Mouse (Mus musculus) midbrain, embryonic 14.5 days (tissue): Measurements from ENCODE around the gene Fabp6. TPM values are rescaled to one million over a fixed set of nuclear protein-coding genes. Genes with fewer than 3 reads are reported as not detected.

Experiments used
- ATAC-seq: fragments of 200-750 bp; cut with Nextera tagmentation; 2 replicates; pipeline ENCODE4 v1.8.0; 2017; ENCODE audit warnings: moderate number of reproducible peaks, moderate library complexity; ENCODE audit not compliant: low FRiP score, low TSS enrichment
- DNase-seq: peaks from one replicate; pipeline ENCODE4 v3.0.0-alpha.2; 2015
- H3K27ac ChIP-seq: fragments of 300-500 bp; sonication (generic); replicated peaks from 2 replicates; pipeline ENCODE4 v1.5.1; 2014; ENCODE audit warnings: mild to moderate bottlenecking, low read depth, low read length, moderate library complexity
- H3K27me3 ChIP-seq: fragments of 300-500 bp; sonication (generic); 2 replicates; pipeline ENCODE4 v1.6.1; 2014; ENCODE audit warnings: low read length, control low read depth, mixed read lengths; ENCODE audit not compliant: control insufficient read depth, insufficient read depth
- H3K36me3 ChIP-seq: fragments of 300-500 bp; sonication (generic); 2 replicates; pipeline ENCODE4 v1.6.1; 2014; ENCODE audit warnings: low read length, control low read depth; ENCODE audit not compliant: control insufficient read depth, insufficient read depth
- H3K4me1 ChIP-seq: fragments of 300-500 bp; sonication (generic); 2 replicates; pipeline ENCODE4 v1.6.1; 2014; ENCODE audit warnings: mild to moderate bottlenecking, antibody characterized with exemption, low read length, control low read depth; ENCODE audit not compliant: control insufficient read depth, insufficient read depth
- H3K4me2 ChIP-seq: fragments of 300-500 bp; sonication (generic); 2 replicates; pipeline ENCODE4 v1.6.1; 2014; ENCODE audit warnings: mild to moderate bottlenecking, low read length, moderate library complexity
- H3K4me3 ChIP-seq: fragments of 300-500 bp; sonication (generic); replicated peaks from 2 replicates; pipeline ENCODE4 v1.5.1; 2014; ENCODE audit warnings: low read depth, low read length
- H3K9ac ChIP-seq: fragments of 300-500 bp; sonication (generic); replicated peaks from 2 replicates; pipeline ENCODE4 v1.6.1; 2014; ENCODE audit warnings: mild to moderate bottlenecking, low read length, moderate library complexity
- H3K9me3 ChIP-seq: fragments of 300-500 bp; sonication (generic); 2 replicates; pipeline ENCODE4 v1.6.1; 2016; ENCODE audit warnings: low read length, control low read depth, mixed read lengths; ENCODE audit not compliant: control insufficient read depth
- WGBS: fragments of 180-500 bp; shearing (Covaris S2); extraction: QIAGEN DNeasy Blood & Tissue Kit; methylation state at CpG from one replicate; pipeline ENCODE4 v1.1.7; 2014; 5-methylcytosine and 5-hydroxymethylcytosine counted together
- polyA plus RNA-seq: library from polyadenylated mRNA; unstranded; fragments of >200 nt; fragmentation: Nextera tagmentation; extraction: Ambion mirVana; gene quantifications from 2 replicates; pipeline ENCODE4 v1.2.1, GENCODE M21; 2014

Gene Fabp6
- polyA plus RNA-seq, 1 experiment from 2014 or later = not detected

- no peak for DNase-seq
- H3K36me3 ChIP-seq = peaks cover 20% of the 10 kb centered on the region
- no peak overlapping the region for H3K27ac ChIP-seq
- 44% methylated on average over 11 of the region's 11 CpGs for WGBS
- H3K27me3 ChIP-seq = no peaks in the 10 kb centered on the region
- no peak for ATAC-seq
- H3K9ac ChIP-seq = no peak overlapping the region
- H3K4me3 ChIP-seq = no peak overlapping the region
- no peaks in the 10 kb centered on the region for H3K9me3 ChIP-seq
- no peak overlapping the region for H3K4me2 ChIP-seq
- peaks cover 17% of the 10 kb centered on the region for H3K4me1 ChIP-seq
Measured at GRCm38 (mm10) chr11:43577713-43578478, 23.4 kb downstream of the Fabp6 start.

GRCm38 (mm10) chr11:43575376-43576151, 25.8 kb downstream of the Fabp6 start:
- 2% methylated on average over 9 of the region's 9 CpGs for WGBS
- no peaks in the 10 kb centered on the region for H3K27me3 ChIP-seq
- DNase-seq = peak; percentile 76
- peak overlapping the region; percentile 40; the same call in 1 of the 2 replicates for H3K9ac ChIP-seq
- H3K4me2 ChIP-seq = peak overlapping the region; percentile 28; the same call in 1 of the 2 replicates
- H3K4me1 ChIP-seq = peaks cover 20% of the 10 kb centered on the region
- peak overlapping the region; percentile 93 for H3K27ac ChIP-seq
- H3K36me3 ChIP-seq = peaks cover 8% of the 10 kb centered on the region; the same call in 1 of the 2 replicates
- H3K9me3 ChIP-seq = no peaks in the 10 kb centered on the region
- no peak overlapping the region for H3K4me3 ChIP-seq
- ATAC-seq = peak; percentile 85

GRCm38 (mm10) chr11:43575061-43575375, 26.3 kb downstream of the Fabp6 start:
- Histone ChIP-seq H3K4me2 (peak overlapping the region; percentile 28; the same call in 1 of the 2 replicates), H3K27me3 (no peaks in the 10 kb centered on the region), H3K4me1 (peaks cover 20% of the 10 kb centered on the region), H3K27ac (peak overlapping the region; percentile 93), H3K4me3 (no peak overlapping the region), H3K9ac (peak overlapping the region; percentile 40; the same call in 1 of the 2 replicates), H3K36me3 (peaks cover 5% of the 10 kb centered on the region; the same call in 1 of the 2 replicates), H3K9me3 (no peaks in the 10 kb centered on the region)
- no peak for DNase-seq
- WGBS = 2% methylated on average over 3 of the region's 3 CpGs
- ATAC-seq = no peak

- DNase-seq (peak; percentile 37), ATAC-seq (no peak)
- Histone ChIP-seq H3K9me3 (no peaks in the 10 kb centered on the region), H3K27me3 (no peaks in the 10 kb centered on the region), H3K4me1 (peaks cover 18% of the 10 kb centered on the region), H3K36me3 (no peaks in the 10 kb centered on the region), H3K27ac (no peak overlapping the region), H3K9ac (no peak overlapping the region), H3K4me3 (no peak overlapping the region), H3K4me2 (no peak overlapping the region)
- 69% methylated on average over 11 of the region's 11 CpGs for WGBS
Measured at GRCm38 (mm10) chr11:43569595-43569994, 31.7 kb downstream of the Fabp6 start.

- Histone ChIP-seq H3K9me3 (no peaks in the 10 kb centered on the region), H3K36me3 (no peaks in the 10 kb centered on the region), H3K27me3 (no peaks in the 10 kb centered on the region), H3K4me2 (no peak overlapping the region), H3K4me1 (peaks cover 18% of the 10 kb centered on the region), H3K9ac (no peak overlapping the region), H3K4me3 (no peak overlapping the region), H3K27ac (no peak overlapping the region; the same call in 1 of the 2 replicates)
- ATAC-seq (no peak), DNase-seq (no peak)
- WGBS = 81% methylated on average over 5 of the region's 5 CpGs
Measured at GRCm38 (mm10) chr11:43569188-43569587, 32.2 kb downstream of the Fabp6 start.

GRCm38 (mm10) chr11:43568263-43568662, 33.1 kb downstream of the Fabp6 start:
- peaks cover 18% of the 10 kb centered on the region for H3K4me1 ChIP-seq
- ATAC-seq = no peak
- H3K9ac ChIP-seq = no peak overlapping the region
- H3K4me3 ChIP-seq = no peak overlapping the region
- no peak overlapping the region for H3K27ac ChIP-seq
- 70% methylated on average over 5 of the region's 5 CpGs for WGBS
- H3K27me3 ChIP-seq = no peaks in the 10 kb centered on the region
- no peaks in the 10 kb centered on the region for H3K9me3 ChIP-seq
- DNase-seq = no peak
- H3K36me3 ChIP-seq = no peaks in the 10 kb centered on the region
- no peak overlapping the region for H3K4me2 ChIP-seq

- ATAC-seq (no peak), DNase-seq (peak; percentile 31)
- Histone ChIP-seq H3K36me3 (no peaks in the 10 kb centered on the region), H3K9me3 (no peaks in the 10 kb centered on the region), H3K4me3 (no peak overlapping the region), H3K9ac (no peak overlapping the region), H3K4me2 (no peak overlapping the region), H3K4me1 (peaks cover 18% of the 10 kb centered on the region), H3K27ac (peak overlapping the region; percentile 60), H3K27me3 (no peaks in the 10 kb centered on the region)
- 48% methylated on average over 5 of the region's 5 CpGs for WGBS
Measured at GRCm38 (mm10) chr11:43566696-43567095, 34.6 kb downstream of the Fabp6 start.

- Histone ChIP-seq H3K4me2 (no peak overlapping the region), H3K36me3 (no peaks in the 10 kb centered on the region), H3K9ac (no peak overlapping the region), H3K27ac (peak overlapping the region; percentile 52), H3K9me3 (no peaks in the 10 kb centered on the region), H3K27me3 (no peaks in the 10 kb centered on the region), H3K4me1 (peaks cover 15% of the 10 kb centered on the region), H3K4me3 (no peak overlapping the region)
- DNase-seq (peak; percentile 59), ATAC-seq (peak; percentile 49; the same call in 1 of the 2 replicates)
- 5% methylated on average over 8 of the region's 8 CpGs for WGBS
Measured at GRCm38 (mm10) chr11:43565852-43566251, 35.5 kb downstream of the Fabp6 start.
